Mouse (Mus musculus) olfactory bulb, adult 2 months (tissue): ENCODE results near the gene Palld. TPM values are rescaled to one million over a fixed set of nuclear protein-coding genes. Genes with fewer than 3 reads are reported as not detected.

Experiments
- H3K27ac ChIP-seq: fragments of 200-500 bp; 2 replicates; pipeline ENCODE4 v1.5.1; 2012; ENCODE audit warnings: low read depth, low read length; ENCODE audit not compliant: insufficient read depth
- H3K4me1 ChIP-seq: fragments of 200-500 bp; 2 replicates; pipeline ENCODE4 v1.6.1; 2012; ENCODE audit warnings: low read length; ENCODE audit not compliant: control insufficient read depth, insufficient read depth
- H3K4me3 ChIP-seq: fragments of 200-500 bp; 2 replicates; pipeline ENCODE4 v1.5.1; 2012; ENCODE audit warnings: mild to moderate bottlenecking, low read depth, low read length, moderate library complexity; ENCODE audit not compliant: insufficient read depth
- CTCF ChIP-seq: fragments of 200-500 bp; IDR thresholded peaks from 2 replicates; pipeline ENCODE4 v1.5.1; 2012; ENCODE audit warnings: low read depth, mild to moderate bottlenecking, low read length, moderate library complexity; ENCODE audit not compliant: insufficient read depth
- POLR2A ChIP-seq: fragments of 200-500 bp; IDR thresholded peaks from 2 replicates; pipeline ENCODE4 v1.6.1; 2012; ENCODE audit warnings: mild to moderate bottlenecking, low read depth, low read length, moderate library complexity; ENCODE audit not compliant: insufficient read depth
- WGBS: fragments of 180-500 bp; shearing (Covaris S2); methylation state at CpG from one replicate; pipeline ENCODE4 v1.1.7; 2018; 5-methylcytosine and 5-hydroxymethylcytosine counted together
- polyA plus RNA-seq: library from polyadenylated mRNA; stranded (reverse); fragments of >200 nt; gene quantifications from 2 replicates; pipeline ENCODE4 v1.2.4, GENCODE M21; 2012; ENCODE audit warnings: low replicate concordance; ENCODE audit not compliant: missing spikeins, insufficient read depth, insufficient read length

The Palld gene
- polyA plus RNA-seq, 1 experiment: not detected

DNA sequence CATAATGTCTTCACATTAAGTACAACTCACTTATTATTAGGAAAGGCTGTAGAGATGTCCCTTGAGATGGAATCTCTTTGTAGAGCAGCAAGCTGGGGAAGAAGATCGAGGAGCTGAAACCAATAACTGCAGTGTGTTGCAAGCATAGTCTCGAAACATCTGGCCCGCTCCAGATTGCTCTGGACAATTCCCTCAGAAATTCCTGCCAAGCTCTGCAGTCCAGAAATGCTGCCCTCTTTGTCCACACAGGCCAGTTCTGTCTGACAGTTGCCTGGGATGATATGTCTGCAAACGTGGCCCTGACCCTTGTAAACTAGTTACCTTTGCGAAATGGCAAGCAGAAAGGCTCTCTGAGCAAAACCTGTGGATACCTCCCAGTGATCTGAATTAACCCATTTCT, 291.9 kb downstream of the Palld start:
- 84% methylated on average over 5 of the region's 5 CpGs for WGBS
- TF ChIP-seq POLR2A: no peak
- no peak for TF ChIP-seq CTCF

DNA sequence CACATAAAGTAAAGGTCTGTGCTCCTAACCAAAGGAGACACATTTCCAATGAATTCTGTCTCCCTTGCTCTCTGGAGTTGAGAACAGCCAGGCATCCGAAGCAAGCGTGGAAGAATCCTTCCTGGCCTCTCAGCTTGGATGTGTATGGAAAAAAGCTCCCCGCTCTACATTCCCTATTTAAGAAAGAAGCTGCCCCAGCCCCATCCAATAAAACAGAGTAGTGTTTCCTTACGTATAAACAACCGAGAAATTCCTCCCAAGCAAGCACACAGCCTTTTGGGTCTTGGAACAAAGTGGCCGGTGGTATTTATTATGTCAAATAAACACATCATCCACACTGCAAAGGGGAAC, 295.1 kb downstream of the Palld start:
- WGBS: 26% methylated on average over 6 of the region's 6 CpGs
- no peak overlapping the region for H3K4me3 ChIP-seq
- H3K27ac ChIP-seq: no peak overlapping the region
- no peaks in the 10 kb centered on the region for H3K4me1 ChIP-seq
- TF ChIP-seq POLR2A (no peak), CTCF (no peak)

More for the DNA sequence above, 291.9 kb downstream of the Palld start:
- Histone ChIP-seq H3K27ac (no peak overlapping the region), H3K4me1 (no peaks in the 10 kb centered on the region), H3K4me3 (no peak overlapping the region)

DNA sequence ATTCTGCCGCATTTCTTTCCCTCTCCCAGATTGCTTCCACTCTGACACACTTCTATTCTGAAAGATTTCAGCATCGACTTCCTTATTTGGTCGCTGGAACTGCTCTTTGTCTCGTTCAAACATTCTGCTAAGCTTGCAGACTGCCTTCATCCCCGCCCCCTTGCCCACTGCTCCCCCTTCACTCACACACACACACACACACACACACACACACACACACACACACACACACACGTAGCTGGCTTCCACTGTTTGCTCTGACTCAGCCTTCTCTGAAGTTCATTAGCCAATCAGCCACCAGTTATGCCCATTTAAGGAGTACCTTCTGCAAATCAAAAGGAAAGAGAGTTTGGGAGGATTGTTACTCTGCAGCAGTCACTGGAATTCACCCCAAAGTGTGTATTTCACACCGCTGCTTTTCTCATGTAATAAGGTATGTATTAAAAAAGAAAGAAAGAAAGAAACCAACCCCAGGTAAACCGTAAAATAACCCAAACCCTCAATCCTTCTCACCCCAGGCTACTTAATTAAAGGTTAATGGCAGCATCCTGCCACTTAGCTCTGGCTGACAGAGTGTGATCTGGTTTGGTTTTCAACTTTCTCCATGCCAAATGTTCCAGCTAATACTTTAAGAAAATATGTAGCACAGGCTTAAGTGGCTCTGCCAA, 295.6 kb downstream of the Palld start:
- 8% methylated on average over 8 of the region's 8 CpGs for WGBS
- TF ChIP-seq POLR2A (no peak), CTCF (no peak)
- Histone ChIP-seq H3K27ac (no peak overlapping the region), H3K4me1 (no peaks in the 10 kb centered on the region), H3K4me3 (no peak overlapping the region; the same call in 1 of the 2 replicates)

DNA sequence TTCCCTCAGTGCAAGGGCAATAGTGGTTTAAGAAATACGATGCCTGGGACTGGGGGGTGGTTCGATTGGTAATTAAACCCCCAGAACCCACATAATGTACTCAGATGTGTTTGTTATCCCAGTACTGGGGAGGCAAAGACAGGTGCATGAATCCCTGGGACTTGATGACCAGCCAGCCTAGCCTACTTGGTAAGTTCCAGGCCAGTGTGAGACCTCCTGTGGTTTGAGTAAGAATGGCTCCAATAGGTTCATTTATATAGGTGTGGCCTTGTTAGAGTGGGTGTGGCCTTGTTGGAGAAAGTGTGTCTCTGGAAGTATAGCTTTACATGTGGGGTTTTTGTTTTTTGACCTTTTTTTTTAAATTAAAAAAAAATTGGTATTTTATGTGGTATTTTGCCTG, 297.6 kb downstream of the Palld start:
- TF ChIP-seq POLR2A (no peak), CTCF (no peak)
- H3K4me3 ChIP-seq: no peak overlapping the region
- H3K4me1 ChIP-seq: no peaks in the 10 kb centered on the region
- H3K27ac ChIP-seq: no peak overlapping the region
- WGBS: 96% methylated on average over 2 of the region's 2 CpGs

DNA sequence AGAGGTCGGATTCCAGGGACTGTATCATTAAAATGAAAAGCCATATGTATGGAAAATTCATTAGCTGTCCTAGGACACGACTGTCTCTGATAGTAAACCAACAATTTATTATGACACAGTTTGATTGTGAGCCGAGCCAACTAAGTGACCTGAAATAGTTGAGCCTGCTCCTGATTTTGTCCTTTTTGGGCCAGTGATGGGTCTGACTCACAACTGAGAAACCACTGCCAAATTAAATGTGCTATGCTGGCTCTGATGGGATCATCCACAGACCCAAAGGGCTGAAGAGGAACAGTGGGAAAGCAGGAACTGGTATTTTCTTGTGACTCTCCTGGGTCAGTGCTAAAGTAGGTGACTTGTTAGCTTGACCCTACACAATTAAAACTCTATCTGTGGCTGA, 305.6 kb downstream of the Palld start:
- TF ChIP-seq POLR2A (no peak), CTCF (no peak)
- WGBS: 82% methylated on average over 3 of the region's 3 CpGs

DNA sequence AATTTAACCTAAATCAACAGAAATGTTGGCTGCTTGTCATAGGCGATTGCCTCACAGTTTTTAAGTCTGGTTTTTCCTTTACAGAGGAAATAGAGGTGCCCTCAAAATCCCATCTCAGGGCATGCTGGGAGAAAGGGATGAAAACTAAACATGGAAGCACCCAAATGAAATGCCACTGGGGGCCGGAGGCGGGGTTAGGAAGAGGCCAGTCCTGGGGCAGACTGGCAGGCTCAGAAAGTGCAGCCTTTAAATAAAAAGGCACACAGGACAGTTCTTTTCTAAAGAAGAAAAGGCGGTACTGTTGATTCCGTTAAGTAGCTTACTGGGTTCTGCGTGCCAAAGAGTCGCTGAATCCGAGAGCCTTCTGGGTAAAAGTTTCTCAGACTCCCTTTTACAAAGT, 311.0 kb downstream of the Palld start:
- H3K4me1 ChIP-seq: peaks cover 10% of the 10 kb centered on the region
- TF ChIP-seq CTCF: no peak
- no peak for TF ChIP-seq POLR2A
- 10% methylated on average over 8 of the region's 8 CpGs for WGBS
- H3K27ac ChIP-seq: no peak overlapping the region
- no peak overlapping the region for H3K4me3 ChIP-seq

More for the DNA sequence above, 305.6 kb downstream of the Palld start:
- Histone ChIP-seq H3K27ac (no peak overlapping the region), H3K4me1 (no peaks in the 10 kb centered on the region), H3K4me3 (no peak overlapping the region)

DNA sequence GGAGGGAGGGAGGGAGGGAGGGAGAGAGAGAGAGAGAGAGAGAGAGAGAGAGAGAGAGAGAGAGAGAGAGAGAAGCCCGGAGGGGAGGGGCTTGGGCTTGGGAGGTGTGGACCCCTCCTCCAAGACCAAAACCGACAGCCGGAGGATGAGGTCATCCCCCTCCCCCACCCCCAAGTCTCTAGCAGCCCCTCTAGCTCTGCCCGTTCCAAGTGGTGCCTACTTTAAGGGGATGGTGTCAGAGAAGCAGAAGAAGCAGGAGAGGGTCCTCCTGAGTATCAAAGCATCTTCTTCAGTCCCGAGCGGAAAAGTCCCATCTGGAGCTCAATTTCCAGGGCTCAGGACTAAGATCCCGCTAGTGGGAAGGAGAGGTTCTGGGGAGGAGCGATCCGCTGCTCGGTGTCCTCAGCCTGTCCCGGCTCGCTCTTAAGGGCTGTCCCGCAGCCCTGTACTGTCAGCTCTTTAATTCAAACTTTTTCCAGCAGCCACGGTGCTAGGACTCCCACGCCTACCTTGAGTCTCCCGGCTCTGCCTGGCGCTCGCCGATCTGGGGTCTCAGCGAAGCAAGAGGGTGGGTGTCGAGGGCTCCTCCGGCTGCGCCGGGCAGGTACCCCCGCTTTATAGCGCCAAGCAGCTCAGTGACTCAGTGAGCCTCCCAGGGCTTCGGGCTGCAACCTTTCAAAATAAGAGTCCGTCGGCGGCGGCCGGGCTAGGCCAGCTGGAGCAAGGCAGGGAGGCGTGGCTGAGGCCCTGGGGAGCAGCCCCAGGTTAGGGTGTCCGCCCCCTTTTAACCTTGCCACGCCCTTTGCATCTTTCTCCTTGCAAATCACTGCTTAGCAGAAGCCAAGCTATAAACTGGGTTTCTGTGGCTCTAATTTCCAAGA, 311.7 kb downstream of the Palld start:
- peaks cover 10% of the 10 kb centered on the region for H3K4me1 ChIP-seq
- H3K4me3 ChIP-seq: peak overlapping the region; percentile 64
- WGBS: under 1% methylated on average over 35 of the region's 35 CpGs
- no peak for TF ChIP-seq POLR2A
- TF ChIP-seq CTCF: 0 out of 2 replicates have a peak, but pooled peaks have one; percentile 20
- H3K27ac ChIP-seq: no peak overlapping the region

DNA sequence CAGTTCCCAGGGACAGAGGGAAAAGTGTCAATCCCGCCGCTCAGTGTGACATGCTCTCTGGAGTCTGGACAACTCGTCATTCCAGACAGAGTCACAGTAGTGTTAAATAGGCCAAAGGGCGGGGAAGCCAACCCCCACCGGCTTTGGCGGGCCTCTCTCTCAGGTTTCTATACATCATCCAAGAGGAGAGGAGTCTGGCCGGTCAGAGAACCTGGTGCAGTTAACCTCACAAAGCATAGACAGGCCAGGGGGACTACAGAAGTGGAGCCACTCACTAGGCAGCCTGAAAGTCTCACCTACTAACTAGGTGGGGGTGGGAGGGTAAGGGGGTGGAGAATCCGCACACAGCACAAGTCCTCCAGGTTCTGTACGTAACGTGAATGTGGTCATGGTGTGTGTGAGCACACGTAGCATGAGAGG, 312.5 kb downstream of the Palld start:
- TF ChIP-seq POLR2A (no peak), CTCF (no peak)
- peaks cover 10% of the 10 kb centered on the region for H3K4me1 ChIP-seq
- no peak overlapping the region for H3K4me3 ChIP-seq
- 20% methylated on average over 11 of the region's 11 CpGs for WGBS
- no peak overlapping the region for H3K27ac ChIP-seq

DNA sequence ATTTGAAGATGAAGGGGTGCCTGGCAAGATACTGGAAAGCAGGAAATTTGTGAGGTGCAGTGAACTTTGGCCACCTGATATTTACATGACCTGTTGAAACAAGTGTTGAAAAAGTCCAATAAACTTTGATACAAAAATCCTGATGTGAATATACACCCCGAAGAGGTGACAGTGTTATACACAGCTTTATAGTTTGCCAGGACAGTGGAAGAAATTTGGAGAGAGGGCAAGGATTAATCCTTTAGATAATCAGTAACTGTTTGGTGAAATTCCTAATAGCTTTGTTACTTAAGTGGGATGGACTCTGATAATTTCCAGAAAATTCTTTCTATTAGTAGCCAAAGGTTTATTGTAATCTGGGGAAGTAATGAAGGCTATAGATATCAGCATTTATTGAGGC, 314.2 kb downstream of the Palld start:
- H3K27ac ChIP-seq: no peak overlapping the region
- TF ChIP-seq POLR2A (no peak), CTCF (no peak)
- no peak overlapping the region for H3K4me3 ChIP-seq
- peaks cover 10% of the 10 kb centered on the region for H3K4me1 ChIP-seq
- WGBS: 91% methylated on average over 1 of the region's 1 CpGs
